Mouse (Mus musculus) cerebellum, adult 9-10 months (tissue): ENCODE data around the gene Rangrf.
"Not testable (repeated sequence)": the region's sequence is repeated elsewhere in the genome, so short reads cannot be mapped to it uniquely, and the experiment has no call there.

Source experiments
- DNase-seq: peaks from one replicate; pipeline ENCODE4 v3.0.0; 2022

The Rangrf gene

GRCm38 (mm10) chr11:68942731-68943130, 32.3 kb downstream of the Rangrf start:
- DNase-seq = no peak

GRCm38 (mm10) chr11:68940516-68940915, 34.5 kb downstream of the Rangrf start:
- DNase-seq = no peak

GRCm38 (mm10) chr11:68939451-68940304, 35.3 kb downstream of the Rangrf start:
- peak; percentile 96 for DNase-seq

- not testable (repeated sequence) for DNase-seq
Measured at GRCm38 (mm10) chr11:68936951-68937350, 38.0 kb downstream of the Rangrf start.

- no peak for DNase-seq
Measured at GRCm38 (mm10) chr11:68933885-68934507, 41.0 kb downstream of the Rangrf start.

GRCm38 (mm10) chr11:68929947-68930346, 45.0 kb downstream of the Rangrf start:
- no peak for DNase-seq

- no peak for DNase-seq
Measured at GRCm38 (mm10) chr11:68926981-68927380, 48.0 kb downstream of the Rangrf start, which contains the start of gene Odf4. Gene Odf4 (minus strand): TSS chr11:68927081.

GRCm38 (mm10) chr11:68924749-68925148, 50.2 kb downstream of the Rangrf start:
- DNase-seq = no peak

- no peak for DNase-seq
Measured at GRCm38 (mm10) chr11:68923191-68923590, 51.8 kb downstream of the Rangrf start.
